14 mouse cellular contexts compared by ENCODE assay signal in genomic region chr11:85709147-85709546, GRCm38 (mm10).
"Had no signal": no experiment of that assay in that cellular context is flagged by ENCODE, and none has a peak within 500 bp of the region (broad histone marks: within the 10 kb centered on the region; RNA-seq: fewer than 3 reads in every experiment).

No protein-coding gene starts in this region.

- H3K36me3 ChIP-seq: limb, embryonic 12.5 days; limb, embryonic 15.5 days; midbrain, embryonic 12.5 days; midbrain, embryonic 15.5 days had no signal

- ATAC-seq: intestine, postnatal 0 days; liver, postnatal 0 days; midbrain, embryonic 15.5 days had no signal

- H3K4me2 ChIP-seq: limb, embryonic 12.5 days; limb, embryonic 15.5 days; liver, embryonic 11.5 days; midbrain, embryonic 12.5 days; midbrain, embryonic 15.5 days had no signal

- DNase-seq: kidney, adult 2 months; kidney, postnatal 25 days; liver, postnatal 0 days; lung, postnatal 4 days; thymus, adult 18-20 months; thymus, postnatal 36 days had no signal

- H3K9ac ChIP-seq: limb, embryonic 12.5 days; limb, embryonic 15.5 days; liver, embryonic 14.5 days; liver, postnatal 0 days; midbrain, embryonic 12.5 days; midbrain, embryonic 15.5 days had no signal

- H3K27ac ChIP-seq: kidney, postnatal 0 days; limb, embryonic 12.5 days; limb, embryonic 15.5 days; liver, embryonic 14.5 days; midbrain, embryonic 12.5 days; midbrain, embryonic 15.5 days had no signal

- H3K4me3 ChIP-seq: limb, embryonic 12.5 days; limb, embryonic 15.5 days; midbrain, embryonic 12.5 days; midbrain, embryonic 15.5 days had no signal

- H3K9me3 ChIP-seq: limb, embryonic 12.5 days; limb, embryonic 15.5 days; midbrain, embryonic 12.5 days; midbrain, embryonic 15.5 days had no signal
